Mouse (Mus musculus) stomach, embryonic 14.5 days (tissue): ENCODE data around the gene Sfxn2. TPM values are rescaled to one million over a fixed set of nuclear protein-coding genes. Genes with fewer than 3 reads are reported as not detected.

Experiments used
- ATAC-seq: fragments of 200-750 bp; cut with Nextera tagmentation; 2 replicates; pipeline ENCODE4 v1.8.0; 2017; ENCODE audit warnings: low read depth, moderate TSS enrichment; ENCODE audit not compliant: insufficient number of reproducible peaks, insufficient read depth, low FRiP score
- H3K27ac ChIP-seq: fragments of 300-500 bp; sonication (generic); 2 replicates; pipeline ENCODE4 v1.5.1; 2014; ENCODE audit warnings: mild to moderate bottlenecking, low read length, moderate library complexity, mixed read lengths
- H3K27me3 ChIP-seq: fragments of 300-500 bp; sonication (generic); 2 replicates; pipeline ENCODE4 v1.6.1; 2014; ENCODE audit warnings: low read length, control low read depth, mixed read lengths; ENCODE audit not compliant: control insufficient read depth, insufficient read depth
- H3K36me3 ChIP-seq: fragments of 300-500 bp; sonication (generic); 2 replicates; pipeline ENCODE4 v1.6.1; 2014; ENCODE audit warnings: mild to moderate bottlenecking, control low read depth, low read length, moderate library complexity, mixed read lengths; ENCODE audit not compliant: control insufficient read depth, insufficient read depth
- H3K4me1 ChIP-seq: fragments of 300-500 bp; sonication (generic); 2 replicates; pipeline ENCODE4 v1.6.1; 2014; ENCODE audit warnings: low read length, control low read depth, mixed read lengths; ENCODE audit not compliant: control insufficient read depth, insufficient read depth
- H3K4me2 ChIP-seq: fragments of 300-500 bp; sonication (generic); replicated peaks from 2 replicates; pipeline ENCODE4 v1.6.1; 2014; ENCODE audit warnings: low read depth, low read length, control low read depth
- H3K4me3 ChIP-seq: fragments of 300-500 bp; sonication (generic); 2 replicates; pipeline ENCODE4 v1.5.1; 2014; ENCODE audit warnings: low read depth, low read length, control low read depth
- H3K9ac ChIP-seq: fragments of 300-500 bp; sonication (generic); replicated peaks from 2 replicates; pipeline ENCODE4 v1.6.1; 2014; ENCODE audit warnings: low read depth, mild to moderate bottlenecking, control low read depth, low read length, moderate library complexity, mixed read lengths
- H3K9me3 ChIP-seq: fragments of 300-500 bp; sonication (generic); 2 replicates; pipeline ENCODE4 v1.6.1; 2016; ENCODE audit warnings: low read depth, low read length, control low read depth; ENCODE audit not compliant: control insufficient read depth
- WGBS: fragments of 180-500 bp; shearing (Covaris S2); extraction: QIAGEN DNeasy Blood & Tissue Kit; methylation state at CpG from one replicate; pipeline ENCODE4 v1.1.7; 2014; 5-methylcytosine and 5-hydroxymethylcytosine counted together
- polyA plus RNA-seq: library from polyadenylated mRNA; unstranded; fragments of >200 nt; fragmentation: Nextera tagmentation; extraction: Ambion mirVana; gene quantifications from 2 replicates; pipeline ENCODE4 v1.2.1, GENCODE M21; 2014

The Sfxn2 gene
- polyA plus RNA-seq, 1 experiment from 2014 or later = 19.3 TPM

DNA sequence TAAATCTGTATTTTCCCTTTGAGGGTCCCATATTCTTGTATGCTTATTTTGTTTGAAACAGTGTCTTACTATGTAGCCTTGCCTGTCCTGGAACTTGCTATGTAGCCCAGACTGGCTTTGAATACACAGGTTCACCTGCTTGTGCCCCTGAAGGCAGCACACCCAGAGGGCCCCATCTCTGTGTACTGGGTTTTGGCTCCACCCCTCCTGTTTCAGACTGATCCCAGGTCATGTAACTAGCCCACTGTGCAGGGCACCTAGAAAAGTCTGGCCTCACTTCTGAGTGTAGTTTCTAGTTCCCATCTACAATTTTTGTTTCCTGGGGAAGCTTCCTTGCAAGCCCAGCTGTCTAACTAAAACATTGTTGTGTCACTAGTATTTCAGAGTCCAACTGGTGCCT lies 65.9 kb downstream of the Sfxn2 start:
- no peaks in the 10 kb centered on the region for H3K27me3 ChIP-seq
- no peak overlapping the region for H3K4me2 ChIP-seq
- no peak overlapping the region for H3K27ac ChIP-seq
- no peak overlapping the region for H3K9ac ChIP-seq
- peaks cover 7% of the 10 kb centered on the region; the same call in 1 of the 2 replicates for H3K36me3 ChIP-seq
- no peaks in the 10 kb centered on the region for H3K9me3 ChIP-seq
- no peak for ATAC-seq
- peaks cover 44% of the 10 kb centered on the region for H3K4me1 ChIP-seq
- no peak overlapping the region for H3K4me3 ChIP-seq

DNA sequence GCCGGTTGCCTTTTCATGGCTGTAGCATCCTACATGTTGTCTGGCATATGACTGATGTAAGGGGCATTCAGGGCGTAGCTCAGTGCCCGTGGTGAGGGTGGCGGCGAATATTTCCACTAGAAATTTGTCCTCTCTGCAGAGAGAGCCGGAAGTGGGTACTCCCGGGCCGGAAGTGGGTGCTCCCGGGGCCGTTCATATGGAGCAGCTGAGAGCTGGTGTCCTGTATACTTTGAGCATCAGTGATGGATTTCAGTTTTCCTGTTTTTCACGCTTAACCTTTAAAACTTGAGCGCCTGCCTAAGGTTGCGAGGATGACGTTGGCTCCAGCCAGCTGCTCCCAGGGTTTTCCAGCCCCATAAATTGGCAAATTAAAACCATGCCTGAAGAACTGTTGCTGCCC lies 66.3 kb downstream of the Sfxn2 start:
- Histone ChIP-seq H3K9ac (no peak overlapping the region), H3K27ac (no peak overlapping the region), H3K4me2 (no peak overlapping the region), H3K27me3 (no peaks in the 10 kb centered on the region), H3K4me3 (no peak overlapping the region), H3K36me3 (peaks cover 9% of the 10 kb centered on the region), H3K4me1 (peaks cover 48% of the 10 kb centered on the region), H3K9me3 (no peaks in the 10 kb centered on the region)
- 83% methylated on average over 14 of the region's 14 CpGs for WGBS
- no peak for ATAC-seq

DNA sequence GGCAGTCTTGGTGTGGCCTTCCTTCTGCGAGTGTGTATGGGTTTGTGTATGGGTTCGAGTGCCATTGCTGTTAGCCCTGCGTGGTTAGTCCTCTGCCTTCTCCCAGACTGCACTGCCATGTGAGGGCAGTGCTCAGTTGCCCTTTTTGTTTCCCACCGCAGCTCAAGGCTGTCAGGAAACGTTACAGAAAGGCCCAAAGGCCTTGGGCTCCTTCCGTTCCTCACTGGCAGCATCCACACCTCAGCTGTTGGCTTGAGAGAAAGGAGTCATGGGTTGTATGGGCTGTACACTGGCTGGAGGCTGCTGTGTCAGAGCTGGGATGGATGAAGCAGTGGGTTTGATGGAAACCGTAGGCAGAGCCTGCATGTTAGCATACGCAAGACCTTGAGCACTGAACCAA lies 67.6 kb downstream of the Sfxn2 start:
- Histone ChIP-seq H3K27me3 (no peaks in the 10 kb centered on the region), H3K4me1 (peaks cover 51% of the 10 kb centered on the region), H3K27ac (peak overlapping the region; percentile 28; the same call in 1 of the 2 replicates), H3K4me3 (no peak overlapping the region), H3K9me3 (no peaks in the 10 kb centered on the region), H3K9ac (no peak overlapping the region), H3K36me3 (peaks cover 12% of the 10 kb centered on the region), H3K4me2 (no peak overlapping the region)
- ATAC-seq = no peak
- WGBS = 79% methylated on average over 8 of the region's 8 CpGs

DNA sequence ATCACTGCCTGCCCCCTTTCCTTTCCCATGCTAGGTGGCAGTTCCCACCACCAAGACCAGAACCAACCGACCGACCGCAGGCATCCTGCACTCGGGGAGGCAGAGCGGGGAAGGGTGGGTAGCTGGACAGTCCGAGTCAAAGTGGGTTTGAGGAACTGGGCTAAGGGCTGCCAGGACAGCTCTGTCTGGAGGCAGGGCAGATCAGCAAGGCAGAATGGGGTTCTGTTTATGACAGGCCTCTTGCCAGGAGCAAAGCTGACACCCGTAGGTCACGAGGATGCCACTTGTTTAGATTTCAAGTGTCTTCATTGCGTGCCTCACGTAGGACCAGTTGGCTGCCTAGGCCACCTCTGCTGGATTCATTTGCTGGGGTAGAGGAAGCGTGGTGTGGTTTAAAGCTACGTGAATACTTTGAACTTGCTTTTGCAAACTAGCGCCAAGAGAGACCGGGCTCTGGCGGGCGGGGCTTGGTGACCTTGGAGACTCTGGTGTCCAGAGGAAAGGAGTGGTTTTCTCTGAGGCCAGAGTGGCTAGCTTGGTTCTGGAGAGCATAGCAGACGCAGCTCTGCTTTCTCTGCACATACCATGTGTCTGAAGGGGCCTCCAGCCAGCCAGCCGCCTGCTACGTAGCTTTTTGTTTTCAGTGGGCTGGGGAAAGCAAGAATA lies 68.4 kb downstream of the Sfxn2 start:
- Histone ChIP-seq H3K4me1 (peaks cover 48% of the 10 kb centered on the region), H3K36me3 (peaks cover 16% of the 10 kb centered on the region), H3K4me3 (no peak overlapping the region), H3K4me2 (peak overlapping the region; percentile 27), H3K9me3 (no peaks in the 10 kb centered on the region), H3K9ac (0 out of 2 replicates have a peak overlapping the region, but pooled peaks have one; percentile 3), H3K27ac (peak overlapping the region; percentile 93), H3K27me3 (no peaks in the 10 kb centered on the region)
- peak; percentile 20; the same call in 1 of the 2 replicates for ATAC-seq
- 34% methylated on average over 19 of the region's 19 CpGs for WGBS

DNA sequence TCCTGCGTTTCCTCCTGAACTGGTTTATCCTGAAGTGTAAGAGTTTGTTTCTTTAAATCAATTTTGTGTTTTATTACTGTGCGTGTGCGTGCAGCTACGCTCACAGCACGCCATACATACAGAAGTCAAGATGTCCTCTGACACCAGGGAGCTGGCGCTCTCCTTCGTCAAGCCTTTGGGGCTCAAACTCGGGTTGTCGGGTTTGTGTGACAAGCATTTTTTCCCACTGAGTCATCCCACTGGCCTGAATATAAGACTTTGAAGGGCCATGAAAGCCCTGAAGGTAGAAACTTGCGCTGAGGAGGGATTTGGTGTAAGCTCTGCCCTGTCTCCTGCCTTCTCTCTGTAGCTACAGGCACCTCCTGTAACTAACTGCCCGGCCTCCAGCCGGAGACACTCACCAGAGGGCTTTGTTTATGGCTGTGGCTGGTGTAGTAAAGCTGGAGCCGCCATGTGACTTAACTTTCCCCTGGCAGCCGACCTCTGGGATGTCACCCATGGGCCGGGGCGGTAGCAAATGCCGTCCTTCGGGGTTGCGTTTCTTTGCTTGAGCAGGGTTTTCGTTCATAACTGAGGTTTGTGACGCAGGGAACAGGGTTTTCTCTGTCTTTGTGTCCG lies 69.1 kb downstream of the Sfxn2 start:
- Histone ChIP-seq H3K9ac (peak overlapping the region; percentile 18; the same call in 1 of the 2 replicates), H3K9me3 (no peaks in the 10 kb centered on the region), H3K36me3 (peaks cover 19% of the 10 kb centered on the region), H3K27ac (peak overlapping the region; percentile 93), H3K4me1 (peaks cover 48% of the 10 kb centered on the region), H3K27me3 (no peaks in the 10 kb centered on the region), H3K4me2 (peak overlapping the region; percentile 27), H3K4me3 (no peak overlapping the region)
- no peak for ATAC-seq
- WGBS = 38% methylated on average over 22 of the region's 22 CpGs

DNA sequence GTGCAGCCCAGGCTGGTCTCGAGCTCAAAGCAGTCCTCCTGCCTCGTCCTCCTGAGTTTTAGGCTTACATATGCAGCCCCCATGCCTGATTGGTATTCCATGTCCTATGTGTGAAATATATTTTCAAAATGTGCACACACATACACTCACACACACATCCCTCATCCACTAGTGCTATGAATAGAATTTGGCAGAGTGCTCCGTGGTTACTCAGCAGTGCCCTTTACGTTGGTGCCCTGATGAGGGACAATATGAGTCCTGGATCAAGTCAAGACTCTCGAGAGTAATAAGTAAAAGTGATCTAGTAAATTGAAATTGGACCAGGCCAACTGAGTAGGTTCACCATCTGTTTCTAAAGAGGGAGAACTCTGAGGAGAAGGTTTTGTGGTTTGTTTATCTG lies 70.1 kb downstream of the Sfxn2 start:
- Histone ChIP-seq H3K4me3 (no peak overlapping the region), H3K36me3 (peaks cover 22% of the 10 kb centered on the region), H3K4me1 (peaks cover 48% of the 10 kb centered on the region), H3K9ac (no peak overlapping the region), H3K27ac (no peak overlapping the region; the same call in 1 of the 2 replicates), H3K27me3 (no peaks in the 10 kb centered on the region), H3K4me2 (no peak overlapping the region), H3K9me3 (no peaks in the 10 kb centered on the region)
- WGBS = 79% methylated on average over 5 of the region's 5 CpGs
- no peak for ATAC-seq

DNA sequence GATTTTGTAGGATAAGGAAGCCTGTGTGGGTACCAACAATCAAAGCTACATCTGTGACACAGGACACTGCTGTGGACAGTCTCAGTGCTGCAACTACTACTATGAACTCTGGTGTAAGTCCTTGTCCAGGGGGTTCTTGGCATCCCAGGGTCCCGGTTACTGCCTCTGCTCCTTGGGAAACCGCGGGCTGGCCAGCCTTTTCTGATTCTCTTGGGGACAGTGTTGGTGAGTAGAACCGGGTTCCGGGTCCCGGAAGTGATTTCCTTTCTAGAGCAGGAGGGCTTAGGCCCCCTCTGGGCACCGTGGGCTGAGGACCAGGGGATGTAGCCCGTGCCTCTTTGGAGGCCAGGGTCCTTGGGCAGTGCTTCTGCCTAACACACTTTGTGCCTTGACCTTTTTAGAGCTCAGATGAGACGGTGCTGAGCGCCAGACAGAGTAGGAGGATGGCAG lies 71.2 kb downstream of the Sfxn2 start:
- H3K9me3 ChIP-seq = no peaks in the 10 kb centered on the region
- H3K9ac ChIP-seq = no peak overlapping the region
- H3K27me3 ChIP-seq = no peaks in the 10 kb centered on the region
- peak overlapping the region; percentile 70 for H3K27ac ChIP-seq
- H3K36me3 ChIP-seq = peaks cover 18% of the 10 kb centered on the region
- H3K4me3 ChIP-seq = no peak overlapping the region
- no peak overlapping the region for H3K4me2 ChIP-seq
- ATAC-seq = no peak
- H3K4me1 ChIP-seq = peaks cover 48% of the 10 kb centered on the region
- 79% methylated on average over 10 of the region's 10 CpGs for WGBS

DNA sequence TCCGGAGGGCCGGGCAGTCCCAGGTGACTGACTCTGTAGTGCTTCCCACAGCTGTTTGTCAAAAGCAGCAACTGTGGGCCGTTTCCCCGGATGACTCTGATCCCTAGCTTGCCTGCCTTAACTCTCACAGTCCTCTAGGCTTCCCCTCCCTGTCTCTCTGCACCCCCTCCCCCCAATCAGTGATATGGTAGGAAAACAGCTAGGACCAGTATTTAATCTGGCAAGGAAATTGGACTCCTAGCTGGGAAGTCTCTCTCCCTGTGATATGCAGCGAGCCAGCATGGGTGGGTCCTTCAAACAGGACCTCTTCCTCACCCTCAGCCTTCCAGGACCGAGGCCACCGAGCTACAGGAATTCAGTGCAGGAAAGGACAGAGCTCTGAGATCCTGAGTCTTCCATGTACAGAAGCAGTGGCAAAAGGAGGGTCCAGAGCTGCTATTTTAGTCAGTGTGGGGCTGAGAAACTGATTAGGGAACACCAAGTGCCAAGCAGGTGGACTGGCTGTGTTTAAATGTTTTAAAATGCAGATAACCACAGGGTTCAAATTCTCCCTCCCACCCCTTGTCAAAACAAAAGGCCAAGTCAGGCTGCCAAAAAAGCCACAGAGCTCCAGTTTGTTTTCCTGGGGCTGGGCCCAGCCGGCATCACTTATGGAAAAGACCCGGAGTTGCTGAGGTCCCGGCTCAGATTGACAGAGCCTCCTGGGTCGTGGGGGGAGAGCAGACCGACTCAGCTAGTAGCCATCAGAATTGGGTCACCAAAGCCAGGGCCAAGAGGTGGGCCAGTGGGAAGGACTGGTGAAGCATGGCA lies 71.8 kb downstream of the Sfxn2 start:
- ATAC-seq = peak; percentile 56
- 39% methylated on average over 12 of the region's 12 CpGs for WGBS
- Histone ChIP-seq H3K9me3 (no peaks in the 10 kb centered on the region), H3K4me1 (peaks cover 48% of the 10 kb centered on the region), H3K27me3 (no peaks in the 10 kb centered on the region), H3K36me3 (peaks cover 18% of the 10 kb centered on the region), H3K4me2 (no peak overlapping the region), H3K4me3 (no peak overlapping the region), H3K9ac (no peak overlapping the region), H3K27ac (peak overlapping the region; percentile 70)
